Mouse (Mus musculus) limb, embryonic 11.5 days (tissue): Measurements from ENCODE around the gene Zfp872. TPM values are rescaled to one million over a fixed set of nuclear protein-coding genes. Genes with fewer than 3 reads are reported as not detected.

Experiments used
- ATAC-seq: fragments of 200-750 bp; cut with Nextera tagmentation; 2 replicates; pipeline ENCODE4 v1.8.0; 2017; ENCODE audit warnings: low read depth; ENCODE audit not compliant: insufficient number of reproducible peaks, low FRiP score, low TSS enrichment
- DNase-seq: peaks from one replicate; pipeline ENCODE4 v3.0.0-alpha.2; 2015; ENCODE audit warnings: low spot score
- H3K27ac ChIP-seq: fragments of 300-500 bp; sonication (generic); replicated peaks from 2 replicates; pipeline ENCODE4 v1.5.1; 2014; ENCODE audit warnings: low read depth, mild to moderate bottlenecking, low read length
- H3K27me3 ChIP-seq: fragments of 300-500 bp; sonication (generic); 2 replicates; pipeline ENCODE4 v1.6.1; 2014; ENCODE audit warnings: mild to moderate bottlenecking, low read length, mixed read lengths; ENCODE audit not compliant: control insufficient read depth, insufficient read depth
- H3K36me3 ChIP-seq: fragments of 300-500 bp; sonication (generic); 2 replicates; pipeline ENCODE4 v1.6.1; 2014; ENCODE audit warnings: mild to moderate bottlenecking, low read length, moderate library complexity, mixed read lengths; ENCODE audit not compliant: control insufficient read depth, insufficient read depth
- H3K4me1 ChIP-seq: fragments of 300-500 bp; sonication (generic); 2 replicates; pipeline ENCODE4 v1.6.1; 2014; ENCODE audit warnings: low read length, mixed read lengths; ENCODE audit not compliant: control insufficient read depth, insufficient read depth
- H3K4me2 ChIP-seq: fragments of 300-500 bp; sonication (generic); 2 replicates; pipeline ENCODE4 v1.6.1; 2014; ENCODE audit warnings: low read depth, mild to moderate bottlenecking, moderate library complexity; ENCODE audit not compliant: severe bottlenecking
- H3K4me3 ChIP-seq: fragments of 300-500 bp; sonication (generic); 2 replicates; pipeline ENCODE4 v1.5.1; 2014; ENCODE audit warnings: low read depth, low read length
- H3K9ac ChIP-seq: fragments of 300-500 bp; sonication (generic); 2 replicates; pipeline ENCODE4 v1.6.1; 2014; ENCODE audit warnings: mild to moderate bottlenecking, low read length
- H3K9me3 ChIP-seq: fragments of 300-500 bp; sonication (generic); 2 replicates; pipeline ENCODE4 v1.6.1; 2016; ENCODE audit warnings: low read length; ENCODE audit not compliant: control insufficient read depth
- WGBS: fragments of 180-500 bp; shearing (Covaris S2); extraction: QIAGEN DNeasy Blood & Tissue Kit; methylation state at CpG from one replicate; pipeline ENCODE4 v1.1.7; 2014; 5-methylcytosine and 5-hydroxymethylcytosine counted together
- polyA plus RNA-seq: library from polyadenylated mRNA; unstranded; fragments of >200 nt; fragmentation: Nextera tagmentation; extraction: Ambion mirVana; gene quantifications from 2 replicates; pipeline ENCODE4 v1.2.1, GENCODE M21; 2014

Zfp872 gene
- polyA plus RNA-seq, 1 experiment from 2014 or later, result not detected

GRCm38 (mm10) chr9:22164711-22165668, 22.9 kb upstream of the Zfp872 start:
- Histone ChIP-seq H3K4me3 (peak overlapping the region; percentile 48), H3K4me2 (peak overlapping the region; percentile 92), H3K27me3 (no peaks in the 10 kb centered on the region), H3K27ac (no peak overlapping the region), H3K9me3 (no peaks in the 10 kb centered on the region), H3K4me1 (peaks cover 3% of the 10 kb centered on the region; the same call in 1 of the 2 replicates), H3K36me3 (no peaks in the 10 kb centered on the region), H3K9ac (peak overlapping the region; percentile 63)
- peak; percentile 67 for ATAC-seq
- DNase-seq, result peak; percentile 77
- 2% methylated on average over 52 of the region's 54 CpGs for WGBS

- no peak for DNase-seq
Measured at GRCm38 (mm10) chr9:22165964-22166363, 21.9 kb upstream of the Zfp872 start.

GRCm38 (mm10) chr9:22166686-22167085, 21.2 kb upstream of the Zfp872 start:
- Histone ChIP-seq H3K4me1 (peaks cover 3% of the 10 kb centered on the region; the same call in 1 of the 2 replicates), H3K4me3 (no peak overlapping the region), H3K9ac (no peak overlapping the region), H3K27ac (no peak overlapping the region), H3K4me2 (no peak overlapping the region), H3K36me3 (no peaks in the 10 kb centered on the region), H3K27me3 (no peaks in the 10 kb centered on the region), H3K9me3 (no peaks in the 10 kb centered on the region)
- WGBS, result 90% methylated on average over 10 of the region's 10 CpGs
- ATAC-seq (no peak), DNase-seq (no peak)

More at GRCm38 (mm10) chr9:22165964-22166363, 21.9 kb upstream of the Zfp872 start:
- Histone ChIP-seq H3K9me3 (no peaks in the 10 kb centered on the region), H3K4me1 (peaks cover 3% of the 10 kb centered on the region; the same call in 1 of the 2 replicates), H3K4me3 (no peak overlapping the region), H3K27ac (no peak overlapping the region), H3K4me2 (no peak overlapping the region), H3K36me3 (no peaks in the 10 kb centered on the region), H3K9ac (no peak overlapping the region), H3K27me3 (no peaks in the 10 kb centered on the region)
- WGBS, result 48% methylated on average over 6 of the region's 6 CpGs
- no peak for ATAC-seq

GRCm38 (mm10) chr9:22167751-22168150, 20.1 kb upstream of the Zfp872 start:
- WGBS, result 95% methylated on average over 4 of the region's 4 CpGs
- no peak for DNase-seq
- Histone ChIP-seq H3K4me3 (no peak overlapping the region), H3K4me2 (no peak overlapping the region), H3K27ac (no peak overlapping the region), H3K9me3 (no peaks in the 10 kb centered on the region; the same call in 1 of the 2 replicates), H3K36me3 (no peaks in the 10 kb centered on the region), H3K27me3 (no peaks in the 10 kb centered on the region), H3K9ac (no peak overlapping the region), H3K4me1 (peaks cover 3% of the 10 kb centered on the region; the same call in 1 of the 2 replicates)
- no peak for ATAC-seq

- Histone ChIP-seq H3K4me2 (no peak overlapping the region), H3K9me3 (no peaks in the 10 kb centered on the region; the same call in 1 of the 2 replicates), H3K4me3 (no peak overlapping the region), H3K9ac (no peak overlapping the region), H3K4me1 (peaks cover 3% of the 10 kb centered on the region; the same call in 1 of the 2 replicates), H3K36me3 (no peaks in the 10 kb centered on the region), H3K27me3 (no peaks in the 10 kb centered on the region), H3K27ac (no peak overlapping the region)
- DNase-seq (no peak), ATAC-seq (no peak)
- 92% methylated on average over 11 of the region's 11 CpGs for WGBS
Measured at GRCm38 (mm10) chr9:22169327-22169726, 18.6 kb upstream of the Zfp872 start.

- Histone ChIP-seq H3K4me3 (no peak overlapping the region), H3K4me1 (no peaks in the 10 kb centered on the region), H3K9ac (no peak overlapping the region), H3K36me3 (no peaks in the 10 kb centered on the region), H3K27ac (no peak overlapping the region), H3K27me3 (no peaks in the 10 kb centered on the region), H3K4me2 (no peak overlapping the region), H3K9me3 (peaks cover 2% of the 10 kb centered on the region; the same call in 1 of the 2 replicates)
- ATAC-seq (no peak), DNase-seq (no peak)
- WGBS, result 86% methylated on average over 4 of the region's 4 CpGs
Measured at GRCm38 (mm10) chr9:22172318-22172717, 15.6 kb upstream of the Zfp872 start.

- H3K4me3 ChIP-seq, result no peak overlapping the region
- no peaks in the 10 kb centered on the region for H3K4me1 ChIP-seq
- peaks cover 10% of the 10 kb centered on the region for H3K9me3 ChIP-seq
- no peak for ATAC-seq
- no peak overlapping the region for H3K4me2 ChIP-seq
- H3K27ac ChIP-seq, result no peak overlapping the region
- no peak for DNase-seq
- no peaks in the 10 kb centered on the region for H3K27me3 ChIP-seq
- 36% methylated on average over 5 of the region's 5 CpGs for WGBS
- no peak overlapping the region for H3K9ac ChIP-seq
- no peaks in the 10 kb centered on the region for H3K36me3 ChIP-seq
Measured at GRCm38 (mm10) chr9:22196412-22196811, 8.5 kb downstream of the Zfp872 start.

- DNase-seq, result no peak
- no peaks in the 10 kb centered on the region for H3K4me1 ChIP-seq
- H3K4me2 ChIP-seq, result no peak overlapping the region
- H3K27ac ChIP-seq, result no peak overlapping the region
- no peak overlapping the region for H3K4me3 ChIP-seq
- 76% methylated on average over 2 of the region's 2 CpGs for WGBS
- H3K36me3 ChIP-seq, result no peaks in the 10 kb centered on the region
- no peaks in the 10 kb centered on the region for H3K9me3 ChIP-seq
- H3K27me3 ChIP-seq, result no peaks in the 10 kb centered on the region
- no peak for ATAC-seq
- no peak overlapping the region for H3K9ac ChIP-seq
Measured at GRCm38 (mm10) chr9:22213785-22214194, 25.9 kb downstream of the Zfp872 start.
